Mouse (Mus musculus) spleen, postnatal 36 days (tissue): ENCODE results near the gene Adig.

Experiments
- DNase-seq, 2 experiments: peaks; one replicate each; pipeline ENCODE4 v3.0.0; 2022; ENCODE audit warnings: low spot score in 2 of 2, mixed read lengths in 1 of 2

Adig gene

DNA sequence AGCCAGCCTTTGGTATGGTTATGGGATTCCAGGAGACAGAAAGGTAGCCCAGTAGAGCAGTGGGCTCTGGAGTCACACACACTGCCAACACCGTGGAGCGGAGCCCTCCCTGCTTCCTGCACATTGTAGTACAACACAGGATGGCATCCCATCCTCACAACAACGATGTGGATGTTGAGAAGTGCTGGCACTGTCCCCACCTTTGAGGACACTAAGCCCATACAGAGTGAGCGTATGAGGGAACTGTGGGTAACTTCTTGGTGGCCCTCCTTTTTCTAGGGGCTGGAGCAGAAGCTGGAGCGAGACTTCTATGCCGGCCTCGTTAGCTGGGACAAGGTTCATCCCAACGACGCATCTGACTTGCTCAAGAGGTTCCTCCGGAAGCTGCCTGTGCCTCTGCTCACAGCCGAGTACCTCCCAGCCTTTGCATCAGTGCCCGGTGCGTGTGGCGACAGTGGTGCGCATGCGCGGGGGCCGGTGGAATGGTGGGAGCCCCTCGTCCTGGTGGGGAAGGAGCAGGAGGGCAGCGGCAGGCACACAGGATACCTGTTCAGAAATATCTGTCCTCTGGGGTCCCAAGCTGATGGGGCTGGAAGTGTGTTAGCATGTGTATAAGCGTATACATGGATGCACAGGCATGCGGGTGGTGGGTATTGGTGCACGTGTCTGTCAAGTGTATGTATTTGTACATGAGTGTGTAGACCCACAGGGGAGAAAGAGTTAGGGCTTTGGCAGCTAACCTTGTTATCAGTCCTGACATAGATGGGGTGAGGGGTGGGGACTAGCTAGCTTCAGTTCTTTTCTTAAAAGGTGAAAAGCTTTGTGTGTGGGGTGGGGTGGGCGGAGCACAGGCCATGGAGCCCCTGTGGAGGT lies 37.3 kb downstream of the Adig start:
- no peak for DNase-seq

- no peak for DNase-seq
These were observed 38.9 kb downstream of the Adig start for GRCm38 (mm10) chr2:158541286-158541685.

- DNase-seq: no peak
These were observed 42.9 kb downstream of the Adig start for GRCm38 (mm10) chr2:158545266-158545665.

DNA sequence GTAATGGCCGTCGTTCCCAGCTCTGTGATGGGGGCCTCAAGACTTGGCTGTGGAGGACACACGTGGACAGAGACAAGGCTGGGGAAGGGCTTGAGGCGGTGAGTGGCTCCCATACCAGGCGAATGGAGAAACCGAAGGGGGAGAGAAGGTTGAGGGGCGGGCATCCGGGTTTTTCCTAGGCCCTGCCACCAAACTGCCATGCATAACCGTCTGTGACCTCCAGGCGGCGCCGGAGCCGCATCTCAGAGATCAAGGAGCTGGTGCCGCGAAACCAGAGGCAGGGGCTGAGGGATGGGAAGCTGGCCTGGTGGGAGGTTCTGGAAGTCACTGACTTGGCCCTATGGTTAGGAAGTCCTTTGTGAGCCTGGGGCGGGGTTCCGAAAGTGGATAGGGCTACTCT lies 44.3 kb downstream of the Adig start:
- peak; percentile 32 to 43 for DNase-seq

GRCm38 (mm10) chr2:158550067-158550466 lies 47.7 kb downstream of the Adig start:
- peak; percentile 55 to 60 for DNase-seq

- DNase-seq: no peak
These were observed 52.0 kb downstream of the Adig start for GRCm38 (mm10) chr2:158554366-158554765.

DNA sequence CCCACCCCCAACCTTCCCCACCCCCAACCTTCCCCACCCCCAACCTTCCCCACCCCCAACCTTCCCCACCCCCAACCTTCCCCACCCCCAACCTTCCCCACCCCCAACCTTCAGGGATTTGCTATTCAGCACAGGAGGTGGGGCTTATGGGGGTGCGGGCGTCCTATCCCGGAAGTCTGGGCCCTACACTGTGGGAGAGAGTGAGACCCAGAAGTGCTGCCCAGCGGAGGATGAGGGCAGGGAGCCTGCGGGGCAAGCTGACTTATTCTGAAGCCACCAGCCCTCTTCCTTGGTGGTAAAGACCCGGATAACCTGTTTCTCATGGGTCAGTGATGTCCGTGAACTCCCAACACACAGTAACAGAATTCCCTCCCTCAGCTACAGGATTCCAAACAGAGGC lies 52.8 kb downstream of the Adig start:
- no peak for DNase-seq

GRCm38 (mm10) chr2:158555812-158556211 lies 53.4 kb downstream of the Adig start:
- no peak for DNase-seq

DNA sequence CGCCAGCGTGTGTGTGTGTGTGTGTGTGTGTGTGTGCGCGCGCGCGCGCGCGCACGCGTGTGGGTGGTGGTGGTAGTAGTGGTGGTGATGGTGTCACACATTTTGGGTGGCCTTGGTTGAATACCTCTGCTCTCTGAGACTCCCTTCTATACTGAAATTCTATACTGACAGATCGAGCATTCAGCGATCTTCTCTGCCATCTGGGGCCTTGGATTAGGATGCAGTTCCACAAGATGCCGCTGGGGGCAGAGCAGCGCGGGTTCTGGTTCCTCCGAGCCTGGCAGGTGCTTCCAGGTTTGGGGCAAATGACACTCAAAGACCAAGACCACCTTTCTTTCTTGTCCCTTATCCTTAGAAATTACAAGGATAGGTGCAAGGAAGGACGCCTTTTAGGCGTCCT lies 53.8 kb downstream of the Adig start:
- DNase-seq: peak; percentile 36 to 44

DNA sequence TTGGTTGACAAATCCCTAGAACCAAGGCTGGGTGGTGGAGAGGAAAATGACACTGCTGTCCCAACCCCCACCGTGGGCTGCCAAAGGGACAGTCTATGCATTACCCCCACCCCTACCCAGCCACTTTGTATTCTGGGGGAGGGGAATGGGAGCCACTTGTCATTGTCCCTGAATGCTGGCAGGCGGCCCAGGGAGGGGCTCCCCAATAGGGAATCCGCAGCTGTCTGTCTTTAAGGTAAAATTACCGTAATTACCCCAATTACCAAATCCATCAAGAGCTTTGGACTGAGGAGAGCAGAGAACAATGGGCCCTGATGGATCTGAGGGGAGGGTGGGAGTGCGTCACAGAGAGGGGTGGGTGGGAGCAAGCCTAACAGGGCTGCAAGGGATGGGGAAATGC lies 54.3 kb downstream of the Adig start:
- DNase-seq: no peak
